Mouse (Mus musculus) monocyte, adult 2 months (primary cell): ENCODE measurements around the gene Atp8b2.

Source experiments
- DNase-seq, 2 experiments: peaks; one replicate each; pipeline ENCODE4 v3.0.0; 2022; ENCODE audit warnings: low spot score in 2 of 2, low read depth in 1 of 2

The Atp8b2 gene

GRCm38 (mm10) chr3:89960469-89960868 lies 2.8 kb downstream of the Atp8b2 start:
- DNase-seq: peak; percentile 31 to 71

- DNase-seq: no peak
These were observed 3.9 kb downstream of the Atp8b2 start for GRCm38 (mm10) chr3:89959435-89959834.

GRCm38 (mm10) chr3:89957880-89958279 lies 5.4 kb downstream of the Atp8b2 start:
- no peak for DNase-seq

- DNase-seq: no peak
These were observed 6.9 kb downstream of the Atp8b2 start for GRCm38 (mm10) chr3:89956177-89956971.

GRCm38 (mm10) chr3:89953420-89953819 lies 9.9 kb downstream of the Atp8b2 start:
- DNase-seq: peak in 1 of 2 experiments; percentile 63

GRCm38 (mm10) chr3:89948655-89949054 lies 14.7 kb downstream of the Atp8b2 start:
- no peak for DNase-seq

- no peak for DNase-seq
These were observed 15.3 kb downstream of the Atp8b2 start for GRCm38 (mm10) chr3:89948021-89948420.

- no peak for DNase-seq
These were observed 18.3 kb downstream of the Atp8b2 start for GRCm38 (mm10) chr3:89945026-89945425.

GRCm38 (mm10) chr3:89942894-89943293 lies 20.4 kb downstream of the Atp8b2 start:
- no peak for DNase-seq

GRCm38 (mm10) chr3:89936495-89936894 lies 26.8 kb downstream of the Atp8b2 start:
- DNase-seq: no peak

GRCm38 (mm10) chr3:89932925-89933324 lies 30.4 kb downstream of the Atp8b2 start:
- DNase-seq: no peak

- no peak for DNase-seq
These were observed 34.4 kb downstream of the Atp8b2 start for GRCm38 (mm10) chr3:89928956-89929355.

GRCm38 (mm10) chr3:89926440-89926839 lies 36.9 kb downstream of the Atp8b2 start:
- DNase-seq: no peak

GRCm38 (mm10) chr3:89920711-89921110 lies 42.6 kb downstream of the Atp8b2 start:
- DNase-seq: no peak

- DNase-seq: no peak
These were observed 45.9 kb downstream of the Atp8b2 start for GRCm38 (mm10) chr3:89917408-89917807.

- DNase-seq: no peak
These were observed 46.7 kb downstream of the Atp8b2 start for GRCm38 (mm10) chr3:89916622-89917021.

- DNase-seq: no peak
These were observed 48.6 kb downstream of the Atp8b2 start for GRCm38 (mm10) chr3:89914700-89915099.

GRCm38 (mm10) chr3:89912543-89913391 lies 50.5 kb downstream of the Atp8b2 start, which contains the start of gene Il6ra:
Gene Il6ra, minus strand, starts transcription at chr3:89913196.
- peak; percentile 88 for DNase-seq

- DNase-seq: no peak
These were observed 51.2 kb downstream of the Atp8b2 start for GRCm38 (mm10) chr3:89912108-89912542.

GRCm38 (mm10) chr3:89911207-89911606 lies 52.1 kb downstream of the Atp8b2 start:
- DNase-seq: peak; percentile 83 to 93

- DNase-seq: no peak
These were observed 53.4 kb downstream of the Atp8b2 start for GRCm38 (mm10) chr3:89909703-89910542.
